Mouse (Mus musculus): ENCODE results near the gene Pias3.
"Not testable (repeated sequence)": the region's sequence is repeated elsewhere in the genome, so short reads cannot be mapped to it uniquely, and the experiment has no call there.

Gene Pias3

GRCm38 (mm10) chr3:96684151-96684821 lies 11.9 kb upstream of the Pias3 start:
- DNase-seq (ENCODE audit: inconsistent age in 2 of 2, low spot score in 1 of 2) = peak in 1 of 2 experiments; percentile 84

GRCm38 (mm10) chr3:96684822-96685156 lies 11.4 kb upstream of the Pias3 start:
- DNase-seq (ENCODE audit: inconsistent age in 2 of 2, low spot score in 1 of 2) = no peak

- not testable (repeated sequence) for DNase-seq (ENCODE audit: inconsistent age in 2 of 2, low spot score in 1 of 2)
These were observed 10.1 kb upstream of the Pias3 start for GRCm38 (mm10) chr3:96686057-96686456.

GRCm38 (mm10) chr3:96688854-96689253 lies 7.3 kb upstream of the Pias3 start:
- no peak for DNase-seq (ENCODE audit: inconsistent age in 2 of 2, low spot score in 1 of 2)

- DNase-seq (ENCODE audit: inconsistent age in 2 of 2, low spot score in 1 of 2) = no peak
These were observed 5.9 kb upstream of the Pias3 start for GRCm38 (mm10) chr3:96690298-96690697.

- no peak for DNase-seq (ENCODE audit: inconsistent age in 2 of 2, low spot score in 1 of 2)
These were observed 3.7 kb upstream of the Pias3 start for GRCm38 (mm10) chr3:96692506-96692905.

GRCm38 (mm10) chr3:96693579-96693978 lies 2.6 kb upstream of the Pias3 start:
- no peak for DNase-seq (ENCODE audit: inconsistent age in 2 of 2, low spot score in 1 of 2)

GRCm38 (mm10) chr3:96696766-96697732 lies 865 bp downstream of the Pias3 start:
- peak; percentile 94 to 98 for DNase-seq (ENCODE audit: inconsistent age in 2 of 2, low spot score in 1 of 2)

- DNase-seq (ENCODE audit: inconsistent age in 2 of 2, low spot score in 1 of 2) = no peak
These were observed 3.0 kb downstream of the Pias3 start for GRCm38 (mm10) chr3:96698993-96699690.

- DNase-seq (ENCODE audit: inconsistent age in 2 of 2, low spot score in 1 of 2) = peak in 1 of 2 experiments; percentile 59
These were observed 4.2 kb downstream of the Pias3 start for GRCm38 (mm10) chr3:96700376-96700775.

- no peak for DNase-seq (ENCODE audit: inconsistent age in 2 of 2, low spot score in 1 of 2)
These were observed 4.8 kb downstream of the Pias3 start for GRCm38 (mm10) chr3:96701003-96701402.

GRCm38 (mm10) chr3:96704778-96705177 lies 8.6 kb downstream of the Pias3 start:
- peak in 1 of 2 experiments; percentile 55 for DNase-seq (ENCODE audit: inconsistent age in 2 of 2, low spot score in 1 of 2)

- no peak for DNase-seq (ENCODE audit: inconsistent age in 2 of 2, low spot score in 1 of 2)
These were observed 10.0 kb downstream of the Pias3 start for GRCm38 (mm10) chr3:96706217-96706616.

- DNase-seq (ENCODE audit: inconsistent age in 2 of 2, low spot score in 1 of 2) = no peak
These were observed 10.8 kb downstream of the Pias3 start for GRCm38 (mm10) chr3:96706984-96707383.

GRCm38 (mm10) chr3:96707903-96708683 lies 11.9 kb downstream of the Pias3 start, which contains the start of gene Nudt17:
Gene Nudt17 (minus strand): TSS chr3:96708562.
- DNase-seq (ENCODE audit: inconsistent age in 2 of 2, low spot score in 1 of 2) = peak; percentile 82 to 94

- DNase-seq (ENCODE audit: inconsistent age in 2 of 2, low spot score in 1 of 2) = no peak
These were observed 12.5 kb downstream of the Pias3 start for GRCm38 (mm10) chr3:96708684-96709064.

- no peak for DNase-seq (ENCODE audit: inconsistent age in 2 of 2, low spot score in 1 of 2)
These were observed 18.1 kb downstream of the Pias3 start for GRCm38 (mm10) chr3:96714286-96714685.

- no peak for DNase-seq (ENCODE audit: inconsistent age in 2 of 2, low spot score in 1 of 2)
These were observed 19.7 kb downstream of the Pias3 start for GRCm38 (mm10) chr3:96715854-96716253.

GRCm38 (mm10) chr3:96719173-96719572 lies 23.0 kb downstream of the Pias3 start:
- peak; percentile 34 to 80 for DNase-seq (ENCODE audit: inconsistent age in 2 of 2, low spot score in 1 of 2)

GRCm38 (mm10) chr3:96727343-96727827 lies 31.2 kb downstream of the Pias3 start, which contains the start of the genes Polr3c and Rnf115:
Gene Polr3c (minus strand): TSS chr3:96727628.
Gene Rnf115 (plus strand): TSS chr3:96727664.
- DNase-seq (ENCODE audit: inconsistent age in 2 of 2, low spot score in 1 of 2) = peak; percentile 99

Measured in adrenal gland, adult (tissue).